Mouse (Mus musculus): ENCODE measurements around the gene Cwc27.

Cwc27 gene

DNA sequence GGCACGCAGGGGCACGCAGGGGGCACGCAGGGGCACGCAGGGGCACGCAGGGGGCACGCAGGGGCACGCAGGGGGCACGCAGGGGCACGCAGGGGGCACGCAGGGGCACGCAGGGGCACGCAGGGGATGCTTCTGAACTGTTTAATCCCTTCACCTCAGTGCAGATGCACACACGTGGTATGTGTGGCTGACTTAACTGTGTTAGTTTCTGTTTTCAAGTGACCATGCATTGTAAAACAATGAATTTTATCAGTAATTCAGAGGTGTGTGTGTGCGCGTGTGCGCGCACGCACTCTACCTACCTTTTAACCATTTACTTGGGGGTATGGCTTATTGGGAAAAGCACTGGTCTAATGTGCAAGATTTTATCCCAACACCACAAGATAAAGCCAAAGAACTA lies 208.4 kb downstream of the Cwc27 start:
- DNase-seq, result no peak

DNA sequence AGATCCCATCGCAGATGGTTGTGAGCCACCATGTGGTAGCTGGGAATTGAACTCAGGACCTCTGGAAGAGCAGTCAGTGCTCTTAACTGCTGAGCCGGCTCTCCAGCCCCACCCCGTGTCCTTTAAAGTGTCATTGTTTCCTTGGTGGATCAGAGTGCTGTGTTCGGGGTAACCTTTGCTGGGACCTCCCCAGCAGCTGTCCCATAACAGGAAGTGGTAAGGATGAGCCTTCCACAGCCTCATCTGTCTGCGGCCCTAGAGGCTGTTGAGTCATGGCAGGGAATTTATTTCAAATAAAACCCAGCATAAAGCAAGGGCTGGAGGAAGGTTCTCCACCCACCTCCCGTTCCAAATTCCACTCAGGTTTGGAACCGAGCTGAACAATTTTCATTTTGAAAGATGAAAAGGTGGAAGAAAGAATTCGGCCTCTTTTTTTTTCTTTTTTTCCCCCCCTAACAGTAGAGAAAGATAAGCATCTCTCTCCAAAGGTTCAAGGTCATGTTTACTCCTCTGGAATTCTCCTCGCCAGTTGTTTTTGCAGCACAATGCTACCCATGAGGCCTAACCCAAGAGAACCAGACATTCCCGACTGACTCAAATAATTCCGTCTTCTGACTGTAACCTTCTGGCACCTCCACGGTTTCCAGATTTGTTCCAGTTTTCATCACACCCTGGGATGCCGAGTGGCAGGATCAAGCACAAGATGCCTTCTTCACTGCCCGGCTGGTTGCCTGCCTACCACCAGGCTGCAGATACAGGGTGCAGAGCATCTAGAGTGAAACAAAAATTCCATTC lies 210.0 kb downstream of the Cwc27 start:
- DNase-seq, result no peak

DNA sequence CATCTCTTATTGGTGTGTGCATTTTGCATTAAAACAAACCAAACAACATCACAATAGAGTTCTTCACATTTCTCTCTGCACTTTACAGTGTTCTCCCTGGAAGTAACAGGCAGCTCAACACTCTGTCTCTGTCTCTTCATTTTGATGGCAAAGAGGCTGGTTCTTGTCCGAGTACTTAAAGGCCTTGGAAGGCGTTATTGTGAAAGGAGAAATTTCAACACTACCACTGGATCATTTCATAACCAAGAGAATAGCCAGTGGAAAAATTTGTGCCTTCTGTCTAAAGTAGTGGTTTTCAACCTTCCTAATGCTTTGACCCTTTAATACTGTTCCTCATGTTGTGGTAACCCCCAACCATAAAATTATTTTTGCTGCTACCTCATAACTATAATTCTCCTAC lies 211.8 kb downstream of the Cwc27 start:
- DNase-seq, result no peak

DNA sequence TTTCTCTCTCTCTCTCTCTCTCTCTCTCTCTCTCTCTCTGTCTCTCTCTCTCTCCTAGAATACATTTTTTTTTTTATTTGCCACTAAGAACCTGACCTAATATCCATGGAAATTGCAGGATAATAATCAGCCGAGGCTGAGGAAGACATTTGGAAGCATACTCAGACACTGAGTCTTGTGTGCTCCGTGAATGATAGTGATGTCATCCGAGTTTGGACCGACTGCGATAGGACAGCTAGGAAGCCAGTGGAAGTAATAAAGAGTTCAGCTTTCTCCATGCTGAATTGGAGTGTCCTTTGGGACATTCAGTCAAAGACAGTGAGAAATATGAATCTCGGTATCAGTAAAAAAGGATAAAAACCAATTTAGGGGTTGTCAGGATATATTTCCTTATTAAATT lies 214.7 kb downstream of the Cwc27 start:
- no peak for DNase-seq

DNA sequence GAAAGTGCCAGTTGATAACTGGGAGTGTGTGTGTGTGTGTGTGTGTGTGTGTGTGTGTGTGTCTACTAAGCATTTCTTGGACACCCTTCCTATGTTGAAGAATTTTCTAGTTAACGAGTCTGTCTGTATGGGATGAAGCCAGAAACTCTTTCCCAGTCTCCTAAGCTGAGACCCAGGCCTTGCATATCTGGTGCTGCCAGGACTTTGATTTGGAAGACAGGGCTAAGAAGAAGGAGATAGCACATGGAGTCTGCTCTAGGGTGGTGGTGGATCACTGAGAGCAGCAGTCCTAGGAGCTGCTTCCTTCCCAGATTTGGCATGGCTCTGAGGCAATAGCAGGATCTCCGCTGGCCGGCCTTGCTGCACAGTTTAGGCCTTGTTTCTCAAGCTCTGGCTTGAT lies 215.2 kb downstream of the Cwc27 start:
- no peak for DNase-seq

DNA sequence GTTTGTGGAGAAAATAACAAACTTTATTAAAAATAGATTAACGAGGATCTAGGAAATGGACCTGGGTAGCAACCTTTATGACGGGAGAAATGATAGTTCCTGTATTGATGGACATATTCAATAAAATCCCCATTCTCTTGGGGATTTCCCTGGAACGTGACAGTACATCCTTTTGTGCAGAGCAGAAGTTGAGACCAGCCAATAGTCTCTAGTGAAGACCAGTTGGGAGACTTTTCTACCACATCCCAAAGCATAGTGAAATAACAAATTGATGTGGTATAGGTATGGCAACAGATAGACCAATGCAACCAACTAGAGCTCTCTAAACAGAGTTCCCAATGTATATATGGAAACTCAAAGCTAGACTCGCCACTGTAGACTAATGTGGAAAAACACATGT lies 220.7 kb downstream of the Cwc27 start:
- DNase-seq, result no peak

DNA sequence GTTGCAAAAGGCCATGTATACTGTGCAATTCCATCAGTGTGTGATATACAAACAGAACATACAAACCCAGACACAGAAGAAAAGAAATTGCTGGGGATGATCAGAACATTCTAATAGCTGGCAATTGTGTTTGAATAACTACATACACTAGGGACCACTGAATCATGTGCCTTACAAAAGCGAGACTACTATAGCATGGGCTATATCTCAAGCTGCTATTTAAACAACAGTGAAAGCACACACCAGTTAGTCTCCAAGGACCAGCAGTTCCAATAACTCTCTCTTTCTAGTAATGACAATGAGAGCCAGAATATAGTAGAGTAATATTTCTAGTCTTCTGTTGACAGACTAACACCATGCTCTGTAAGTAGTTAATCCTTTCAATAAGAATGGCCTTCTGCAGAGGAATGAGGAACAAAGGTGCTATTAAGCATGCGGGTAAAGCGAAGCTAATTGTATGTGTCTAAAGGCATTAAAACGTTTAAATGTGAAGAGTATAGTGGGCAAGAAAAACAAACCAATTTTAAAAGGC lies 222.1 kb downstream of the Cwc27 start:
- DNase-seq, result no peak

DNA sequence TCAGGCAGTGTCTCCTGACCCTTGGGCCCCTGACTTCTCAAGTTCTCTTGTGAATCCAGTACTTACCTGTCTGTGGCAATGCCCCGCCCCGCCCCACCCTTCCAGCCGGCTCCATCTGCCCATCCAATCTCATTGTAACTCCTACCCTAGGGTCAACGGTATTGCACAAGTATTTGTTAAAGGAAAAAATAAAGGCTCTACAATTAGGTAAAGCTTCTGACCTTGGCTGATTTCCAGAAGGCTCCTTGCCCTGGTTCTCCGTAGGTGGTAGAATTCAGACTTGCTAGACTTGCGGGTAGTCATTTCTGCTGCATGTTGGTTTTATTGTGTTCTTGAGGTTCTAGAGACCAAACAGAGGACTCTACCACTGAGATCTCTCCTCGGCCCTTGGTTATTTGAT lies 226.0 kb downstream of the Cwc27 start:
- no peak for DNase-seq

DNA sequence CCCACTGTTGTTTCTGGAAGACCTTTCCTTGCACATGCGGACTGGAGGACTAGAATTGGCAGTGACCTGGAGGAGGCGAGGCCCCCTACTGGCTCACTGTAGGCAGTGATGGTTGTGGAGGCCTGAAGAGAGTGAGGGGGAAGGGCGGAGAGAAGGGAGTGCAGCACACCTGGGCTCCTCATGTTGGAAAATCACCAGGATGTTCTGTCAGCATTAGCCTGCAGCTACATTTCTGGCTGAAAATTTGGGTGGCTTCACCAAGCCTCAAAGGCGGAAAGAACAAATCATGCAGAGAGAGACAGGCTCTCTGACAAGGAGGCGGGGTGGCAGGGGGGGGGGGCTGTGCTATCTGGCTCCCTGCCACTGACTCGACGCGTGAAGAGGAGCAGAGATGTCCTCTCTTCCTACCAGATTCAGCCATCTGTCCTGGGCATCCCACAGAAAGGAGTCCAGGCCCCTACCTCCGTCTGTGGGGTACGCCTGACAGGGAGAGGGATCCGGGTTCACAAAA lies 226.8 kb downstream of the Cwc27 start:
- peak; percentile 22 for DNase-seq

DNA sequence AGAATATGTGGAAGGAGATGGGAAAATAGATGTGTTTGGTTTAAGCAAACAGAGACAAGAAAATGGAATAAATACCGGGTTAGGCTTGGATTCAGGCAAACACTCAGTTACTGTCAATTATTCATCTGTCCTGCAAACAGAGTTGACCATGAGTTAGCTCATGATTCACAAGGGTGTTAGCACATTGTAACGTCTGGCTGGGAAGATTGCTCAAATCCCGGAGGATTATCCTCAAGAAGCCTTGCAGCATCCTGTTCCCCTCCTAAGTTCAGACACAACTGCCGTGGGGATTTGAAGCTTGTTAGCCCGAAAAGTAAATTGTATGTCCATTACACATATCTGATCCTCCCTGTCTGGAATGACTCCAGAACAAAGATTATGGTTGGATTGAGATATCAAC lies 228.6 kb downstream of the Cwc27 start:
- no peak for DNase-seq
